Mouse (Mus musculus) brain, embryonic 14.5 days (tissue): ENCODE results near the gene Homer1.

Experiments used
- CTCF ChIP-seq: fragments of 200-500 bp; IDR thresholded peaks from 2 replicates; pipeline ENCODE4 v1.5.1; 2012; ENCODE audit warnings: inconsistent platforms, mild to moderate bottlenecking, moderate library complexity, borderline replicate concordance; ENCODE audit not compliant: insufficient read depth, insufficient read length; ENCODE audit errors: extremely low read depth
- POLR2A ChIP-seq: fragments of 200-500 bp; IDR thresholded peaks from 2 replicates; pipeline ENCODE4 v1.6.1; 2012; ENCODE audit warnings: mild to moderate bottlenecking, inconsistent platforms, borderline replicate concordance; ENCODE audit not compliant: poor library complexity, insufficient read depth, insufficient read length, severe bottlenecking; ENCODE audit errors: extremely low read depth

GRCm38 (mm10) chr13:93335337-93335736 lies 35.9 kb downstream of the Homer1 start:
- TF ChIP-seq CTCF = no peak
- TF ChIP-seq POLR2A = no peak
